8 mouse cellular contexts compared by ENCODE assay signal in genomic region chr6:58596294-58596653, GRCm38 (mm10). TPM values are rescaled to one million over a fixed set of nuclear protein-coding genes. Genes with fewer than 3 reads are reported as not detected.
DNase-seq lines count a peak whose midpoint lies in the region; TF ChIP-seq lines count a peak whose summit lies in the region.

No protein-coding gene starts in this region.

- WGBS in liver, adult 2 months, result 20% methylated on average over 16 of the region's 16 CpGs

- H3K4me3 ChIP-seq in liver, adult 2 months (ENCODE audit: insufficient read depth, low read depth, low read length), result peak overlapping the region; percentile 38

- H3K4me1 ChIP-seq in liver, adult 2 months (ENCODE audit: control insufficient read depth, insufficient read depth, low read length), result peaks cover 2% of the 10 kb centered on the region; the same call in 1 of the 2 replicates

- no peaks in the 10 kb centered on the region for H3K36me3 ChIP-seq in liver, adult 2 months (ENCODE audit: control insufficient read depth, insufficient read depth, low read length)

- TF ChIP-seq POLR2A in liver, adult 2 months (IDR thresholded peaks at IDR 0.05; ENCODE audit: extremely low read depth, insufficient read depth, low read length), result no peak

- no peak for TF ChIP-seq CTCF in liver, adult 2 months (IDR thresholded peaks at IDR 0.05; ENCODE audit: low read depth, low read length)

- peak overlapping the region; percentile 54 for H3K9ac ChIP-seq in liver, adult 2 months (ENCODE audit: low read depth, low read length)

- H3K79me2 ChIP-seq in liver, adult 2 months (ENCODE audit: control insufficient read depth, insufficient read depth, low read length), result no peaks in the 10 kb centered on the region

- DNase-seq in kidney, adult 18-20 months, result peak; percentile 30
- DNase-seq in kidney, adult 11 months, result no peak
- peak; percentile 25 to 44 for DNase-seq in adrenal gland, postnatal 36 days
- peak; percentile 41 for DNase-seq in forelimb bud, embryonic 11.5 days (ENCODE audit: low read depth, low spot score)
- DNase-seq in induced T-regulatory cell, adult 2 months (ENCODE audit: low read depth), result peak; percentile 66
- DNase-seq in liver, adult 2 months (ENCODE audit: extremely low read depth, low read depth, low spot score), result no peak
- DNase-seq in naive thymus-derived CD4-positive, alpha-beta T cell, adult 2 months (ENCODE audit: low read depth), result peak; percentile 66
- peak; percentile 37 for DNase-seq in thymus, postnatal 14 days

- peak overlapping the region; percentile 55 for H3K27ac ChIP-seq in liver, adult 2 months (replicated peaks; ENCODE audit: insufficient read depth, low read depth, low read length)

- H3K27me3 ChIP-seq in liver, adult 2 months (ENCODE audit: control insufficient read depth, insufficient read depth, low read length), result no peaks in the 10 kb centered on the region

RNA-seq across cellular contexts. Expression of gene Abcg2, which starts 12.0 kb away (rescaled TPM):
- 10 to 100 TPM; 26.9 to 36.5 TPM for total RNA-seq in adrenal gland, postnatal 36 days (2021)
- 42.9 and 74.3 TPM in 2 replicates for total RNA-seq in liver, adult 2 months (2014; rRNA removed)
- polyA plus RNA-seq in liver, adult 2 months (2012; rRNA removed), result 14.3 and 14.4 TPM in 2 replicates

Comparison
In these comparisons a context has a peak if more than half of its experiments do, and no peak if none do; other contexts are left out.
1. DNase-seq: peak in kidney, adult 18-20 months (single experiment), adrenal gland, postnatal 36 days (2 of 2), forelimb bud, embryonic 11.5 days (single experiment), induced T-regulatory cell, adult 2 months (single experiment), naive thymus-derived CD4-positive, alpha-beta T cell, adult 2 months (single experiment) and thymus, postnatal 14 days (single experiment); none in kidney, adult 11 months (single experiment) and liver, adult 2 months (single experiment).